27 mouse cellular contexts compared by ENCODE assay signal in the genomic region with DNA sequence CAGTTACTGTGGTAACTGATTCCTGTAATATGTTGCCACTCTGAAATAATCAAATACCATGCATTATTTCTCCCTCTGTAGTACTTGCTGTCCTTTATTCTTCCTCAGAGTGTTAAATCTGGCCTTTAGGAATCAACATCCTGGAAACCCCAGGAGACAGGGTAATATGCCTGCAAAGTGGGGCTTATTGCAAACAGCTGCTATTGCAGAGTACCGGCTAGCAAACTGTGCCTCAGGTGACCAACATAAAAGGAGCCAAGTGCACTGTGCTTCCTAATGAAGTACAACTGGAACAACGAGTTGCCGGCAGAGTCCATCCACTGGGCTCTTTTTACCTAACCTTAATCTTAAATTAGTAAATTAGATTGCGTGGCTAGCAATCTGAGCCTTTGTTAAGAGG.
DNase-seq lines count a peak whose midpoint lies in the region; ATAC-seq lines count a peak whose summit lies in the region.
"Had no signal": no experiment of that assay in that cellular context is flagged by ENCODE, and none has a peak within 500 bp of the region (broad histone marks: within the 10 kb centered on the region; RNA-seq: fewer than 3 reads in every experiment).

No protein-coding gene starts in this region.

- H3K4me2 ChIP-seq in midbrain, embryonic 12.5 days (replicated peaks) = no peak overlapping the region
- H3K4me2 ChIP-seq in midbrain, embryonic 13.5 days (replicated peaks) = no peak overlapping the region
- H3K4me2 ChIP-seq in embryonic facial prominence, embryonic 14.5 days (ENCODE audit: low read depth, low read length) = no peak overlapping the region
- H3K4me2 ChIP-seq in limb, embryonic 13.5 days (replicated peaks) = no peak overlapping the region
- H3K4me2 ChIP-seq: embryonic facial prominence, embryonic 13.5 days; heart, embryonic 13.5 days; hindbrain, embryonic 15.5 days; kidney, embryonic 15.5 days; liver, embryonic 12.5 days; midbrain, embryonic 15.5 days had no signal

- H3K4me3 ChIP-seq in midbrain, embryonic 12.5 days = no peak overlapping the region
- H3K4me3 ChIP-seq in midbrain, embryonic 13.5 days (replicated peaks) = no peak overlapping the region
- no peak overlapping the region for H3K4me3 ChIP-seq in embryonic facial prominence, embryonic 14.5 days (ENCODE audit: low read depth, low read length)
- no peak overlapping the region for H3K4me3 ChIP-seq in limb, embryonic 13.5 days
- H3K4me3 ChIP-seq: embryonic facial prominence, embryonic 13.5 days; heart, adult 2 months; heart, embryonic 13.5 days; hindbrain, embryonic 15.5 days; kidney, embryonic 15.5 days; left cerebral cortex, adult 2 months; liver, embryonic 12.5 days; midbrain, embryonic 15.5 days; myocyte had no signal

- peak; percentile 41; the same call in 1 of the 2 replicates for ATAC-seq in midbrain, embryonic 12.5 days (ENCODE audit: low FRiP score, low read depth)
- ATAC-seq in midbrain, embryonic 13.5 days = no peak
- ATAC-seq in embryonic facial prominence, embryonic 14.5 days (ENCODE audit: low read depth) = peak; percentile 57; the same call in 1 of the 2 replicates
- peak; percentile 54; the same call in 1 of the 2 replicates for ATAC-seq in limb, embryonic 13.5 days (ENCODE audit: low FRiP score, low read depth)
- ATAC-seq: forebrain, postnatal 0 days; intestine, postnatal 0 days; liver, embryonic 12.5 days; midbrain, embryonic 15.5 days had no signal

- 62% methylated on average over 4 of the region's 4 CpGs for WGBS in midbrain, embryonic 12.5 days
- WGBS in midbrain, embryonic 13.5 days = 51% methylated on average over 4 of the region's 4 CpGs
- WGBS in embryonic facial prominence, embryonic 14.5 days = 13% methylated on average over 4 of the region's 4 CpGs
- WGBS in limb, embryonic 13.5 days = 14% methylated on average over 4 of the region's 4 CpGs

- no peaks in the 10 kb centered on the region for H3K9me3 ChIP-seq in midbrain, embryonic 12.5 days
- no peaks in the 10 kb centered on the region for H3K9me3 ChIP-seq in midbrain, embryonic 13.5 days
- no peaks in the 10 kb centered on the region for H3K9me3 ChIP-seq in embryonic facial prominence, embryonic 14.5 days (ENCODE audit: control insufficient read depth, low read length)
- no peaks in the 10 kb centered on the region for H3K9me3 ChIP-seq in limb, embryonic 13.5 days
- H3K9me3 ChIP-seq: embryonic facial prominence, embryonic 13.5 days; heart, embryonic 13.5 days; hindbrain, embryonic 15.5 days; kidney, embryonic 15.5 days; liver, embryonic 12.5 days; midbrain, embryonic 15.5 days had no signal

- no peak overlapping the region for H3K9ac ChIP-seq in midbrain, embryonic 12.5 days (replicated peaks)
- no peak overlapping the region for H3K9ac ChIP-seq in midbrain, embryonic 13.5 days (replicated peaks)
- H3K9ac ChIP-seq in embryonic facial prominence, embryonic 14.5 days (ENCODE audit: low read depth, low read length) = no peak overlapping the region
- H3K9ac ChIP-seq in limb, embryonic 13.5 days = no peak overlapping the region
- H3K9ac ChIP-seq: embryonic facial prominence, embryonic 13.5 days; forebrain, postnatal 0 days; heart, embryonic 13.5 days; hindbrain, embryonic 15.5 days; kidney, embryonic 15.5 days; liver, embryonic 12.5 days; midbrain, embryonic 15.5 days had no signal

- H3K36me3 ChIP-seq in midbrain, embryonic 12.5 days = no peaks in the 10 kb centered on the region
- no peaks in the 10 kb centered on the region for H3K36me3 ChIP-seq in midbrain, embryonic 13.5 days
- no peaks in the 10 kb centered on the region for H3K36me3 ChIP-seq in embryonic facial prominence, embryonic 14.5 days (ENCODE audit: control insufficient read depth, insufficient read depth, low read length)
- H3K36me3 ChIP-seq in limb, embryonic 13.5 days = no peaks in the 10 kb centered on the region
- H3K36me3 ChIP-seq: embryonic facial prominence, embryonic 13.5 days; heart, embryonic 13.5 days; hindbrain, embryonic 15.5 days; kidney, embryonic 15.5 days; liver, embryonic 12.5 days; midbrain, embryonic 15.5 days had no signal

- no peaks in the 10 kb centered on the region for H3K4me1 ChIP-seq in midbrain, embryonic 12.5 days
- H3K4me1 ChIP-seq in midbrain, embryonic 13.5 days (replicated peaks) = 0 out of 2 replicates have a peak, but pooled peaks cover 5% of the 10 kb centered on the region
- 0 out of 2 replicates have a peak, but pooled peaks cover 4% of the 10 kb centered on the region for H3K4me1 ChIP-seq in embryonic facial prominence, embryonic 14.5 days (ENCODE audit: control insufficient read depth, insufficient read depth, low read length)
- peaks cover 14% of the 10 kb centered on the region for H3K4me1 ChIP-seq in limb, embryonic 13.5 days
- H3K4me1 ChIP-seq: heart, embryonic 13.5 days; kidney, embryonic 15.5 days; liver, embryonic 12.5 days had no signal

- H3K27ac ChIP-seq in midbrain, embryonic 12.5 days (replicated peaks) = no peak overlapping the region
- H3K27ac ChIP-seq in midbrain, embryonic 13.5 days = no peak overlapping the region
- H3K27ac ChIP-seq in embryonic facial prominence, embryonic 14.5 days (replicated peaks; ENCODE audit: low read depth, low read length) = no peak overlapping the region
- no peak overlapping the region for H3K27ac ChIP-seq in limb, embryonic 13.5 days
- H3K27ac ChIP-seq: embryonic facial prominence, embryonic 13.5 days; heart, adult 2 months; heart, embryonic 13.5 days; hindbrain, embryonic 15.5 days; kidney, embryonic 15.5 days; left cerebral cortex, adult 2 months; liver, embryonic 12.5 days; midbrain, embryonic 15.5 days had no signal

- peak; percentile 44 for DNase-seq in embryo, embryonic 11 days
- peak; percentile 48 for DNase-seq in embryonic facial prominence, embryonic 14.5 days (ENCODE audit: low spot score)
- DNase-seq in lung, postnatal 14 days = no peak
- no peak for DNase-seq in Muller cell, postnatal 12 days (ENCODE audit: inconsistent ontology term)
- DNase-seq: adrenal gland, postnatal 10 days; cerebellum, adult 2 months; cerebellum, postnatal 25 days; forebrain, postnatal 0 days; gastrocnemius, postnatal 25 days; heart, adult 2 months; kidney, postnatal 4 days; layer of hippocampus, adult 9-11 months; left cerebral cortex, postnatal 4 days; lung, adult 18-20 months; lung, postnatal 10 days had no signal

- H3K27me3 ChIP-seq in midbrain, embryonic 12.5 days = no peaks in the 10 kb centered on the region
- no peaks in the 10 kb centered on the region for H3K27me3 ChIP-seq in midbrain, embryonic 13.5 days
- no peaks in the 10 kb centered on the region for H3K27me3 ChIP-seq in embryonic facial prominence, embryonic 14.5 days (replicated peaks; ENCODE audit: control insufficient read depth, insufficient read depth, low read length)
- no peaks in the 10 kb centered on the region for H3K27me3 ChIP-seq in limb, embryonic 13.5 days
- H3K27me3 ChIP-seq: embryonic facial prominence, embryonic 13.5 days; heart, embryonic 13.5 days; hindbrain, embryonic 15.5 days; kidney, embryonic 15.5 days; liver, embryonic 12.5 days; midbrain, embryonic 15.5 days had no signal

Comparison
In these comparisons a context has a peak if more than half of its experiments do, and no peak if none do; other contexts are left out.
1. DNase-seq: peak in embryo, embryonic 11 days (single experiment) and embryonic facial prominence, embryonic 14.5 days (single experiment); none in lung, postnatal 14 days (single experiment) and Muller cell, postnatal 12 days (single experiment).